Mouse (Mus musculus): Measurements from ENCODE around the gene Nucks1.

DNA sequence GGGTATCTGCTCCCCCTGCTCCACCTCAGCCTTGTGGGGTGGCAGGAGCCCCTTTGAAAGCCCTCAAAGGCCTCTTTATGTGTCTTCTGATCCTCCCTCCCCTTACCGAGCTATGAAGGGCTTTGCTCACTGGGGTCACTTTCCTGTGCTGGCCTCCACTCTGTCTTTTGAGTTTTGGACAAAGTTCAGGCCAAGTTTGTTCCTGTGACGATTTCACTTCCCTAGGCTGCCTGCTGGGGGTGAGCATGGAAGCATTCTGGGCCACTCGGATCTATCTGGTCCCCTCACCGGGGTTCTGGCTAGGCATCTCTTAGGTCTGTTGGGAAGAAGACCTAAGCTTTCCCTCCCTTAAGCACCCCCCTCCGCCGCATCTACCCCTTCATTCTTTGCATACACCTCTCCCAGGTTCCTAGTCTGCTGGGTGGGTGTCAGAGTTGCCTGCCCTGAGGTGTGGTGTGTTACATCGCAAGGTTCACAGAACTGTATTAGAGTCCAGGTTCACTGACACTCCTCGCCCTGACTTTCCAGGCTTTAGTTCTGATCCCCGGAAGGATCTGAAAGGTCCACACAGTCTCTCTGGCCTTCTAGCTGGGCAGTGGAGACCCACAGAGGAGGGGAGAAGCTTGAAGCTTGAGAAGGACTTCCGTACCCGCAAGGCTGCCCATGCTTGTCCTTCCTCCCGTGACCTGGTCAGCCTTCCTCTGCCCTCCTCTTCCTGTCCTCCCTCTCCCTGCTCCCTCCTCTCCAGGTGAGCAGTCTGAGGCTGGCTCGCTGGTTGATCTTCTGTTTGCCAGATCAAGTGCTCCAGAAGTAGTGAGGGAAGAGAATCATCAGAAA is 62.4 kb downstream of the Nucks1 start:
- TF ChIP-seq ETS1 (conservative IDR thresholded peaks at IDR 0.05; ENCODE audit: low read depth, low read length) (no peak), CTCF (conservative IDR thresholded peaks at IDR 0.05 in 1 of 2, IDR thresholded peaks at IDR 0.05 in 1 of 2; ENCODE audit: low read depth in 2 of 2, low read length in 2 of 2) (no peak), MEF2A (IDR thresholded peaks at IDR 0.05; ENCODE audit: borderline replicate concordance, low read depth, low read length) (no peak), ZC3H11A (IDR thresholded peaks at IDR 0.05; ENCODE audit: low read depth, low read length) (no peak), POLR2A (IDR thresholded peaks at IDR 0.05; ENCODE audit: low read depth, low read length) (no peak), CHD1 (IDR thresholded peaks at IDR 0.05; ENCODE audit: low read depth, low read length) (no peak), E2F4 (IDR thresholded peaks at IDR 0.05; ENCODE audit: insufficient replicate concordance, low read depth, low read length) (no peak), RCOR1 (conservative IDR thresholded peaks at IDR 0.05; ENCODE audit: low read depth, low read length) (no peak), ZMIZ1 (IDR thresholded peaks at IDR 0.05; ENCODE audit: low read depth, low read length) (no peak)

All from CH12.LX (cell line).